Mouse (Mus musculus): ENCODE results near the gene Galnt13. TPM values are rescaled to one million over a fixed set of nuclear protein-coding genes. Genes with fewer than 3 reads are reported as not detected.

Galnt13 gene
- polyA plus RNA-seq, 2 experiments, result not detected

- Histone ChIP-seq H3K9me3 (ENCODE audit: control insufficient read depth, low read length) (no peaks in the 10 kb centered on the region), H3K27ac (no peak overlapping the region), H3K27me3 (ENCODE audit: control insufficient read depth, insufficient read depth, low read length) (no peaks in the 10 kb centered on the region), H3K4me1 (replicated peaks; ENCODE audit: control insufficient read depth in 2 of 2, insufficient read depth in 2 of 2, low read length in 1 of 2) (no peaks in the 10 kb centered on the region), H3K36me3 (replicated peaks; ENCODE audit: control insufficient read depth, insufficient read depth, low read depth) (no peaks in the 10 kb centered on the region), H3K4me2 (ENCODE audit: low read depth) (no peak overlapping the region), H3K4me3 (ENCODE audit: insufficient read depth in 1 of 2, low read depth in 2 of 2, low read length in 2 of 2) (no peak overlapping the region), H3K9ac (replicated peaks) (no peak overlapping the region)
- ATAC-seq (ENCODE audit: insufficient read depth), result no peak
- 77% methylated on average over 5 of the region's 5 CpGs for WGBS (ENCODE audit: insufficient replicate concordance)
- no peak for DNase-seq (ENCODE audit: low read depth in 3 of 3, low spot score in 3 of 3)
- TF ChIP-seq CTCF (IDR thresholded peaks at IDR 0.05; ENCODE audit: low read depth), result no peak
- TF ChIP-seq EP300 (IDR thresholded peaks at IDR 0.05; ENCODE audit: low read depth), result no peak
Measured at GRCm38 (mm10) chr2:55103521-55103920, 667.4 kb downstream of the Galnt13 start.

- Histone ChIP-seq H3K4me2 (ENCODE audit: low read depth) (no peak overlapping the region), H3K4me3 (ENCODE audit: insufficient read depth in 1 of 2, low read depth in 2 of 2, low read length in 2 of 2) (no peak overlapping the region), H3K27ac (no peak overlapping the region), H3K4me1 (replicated peaks; ENCODE audit: control insufficient read depth in 2 of 2, insufficient read depth in 2 of 2, low read length in 1 of 2) (no peaks in the 10 kb centered on the region), H3K27me3 (ENCODE audit: control insufficient read depth, insufficient read depth, low read length) (no peaks in the 10 kb centered on the region), H3K9ac (replicated peaks) (no peak overlapping the region), H3K9me3 (ENCODE audit: control insufficient read depth, low read length) (no peaks in the 10 kb centered on the region), H3K36me3 (replicated peaks; ENCODE audit: control insufficient read depth, insufficient read depth, low read depth) (no peaks in the 10 kb centered on the region)
- DNase-seq (ENCODE audit: low read depth in 3 of 3, low spot score in 3 of 3) (no peak), ATAC-seq (ENCODE audit: insufficient read depth) (no peak)
- 57% methylated on average over 3 of the region's 3 CpGs for WGBS (ENCODE audit: insufficient replicate concordance)
- TF ChIP-seq EP300 (IDR thresholded peaks at IDR 0.05; ENCODE audit: low read depth) (no peak), CTCF (IDR thresholded peaks at IDR 0.05; ENCODE audit: low read depth) (no peak)
Measured at GRCm38 (mm10) chr2:55107828-55108227, 671.7 kb downstream of the Galnt13 start.

- no peak overlapping the region for H3K4me2 ChIP-seq (ENCODE audit: low read depth)
- H3K4me1 ChIP-seq (replicated peaks; ENCODE audit: control insufficient read depth in 2 of 2, insufficient read depth in 2 of 2, low read length in 1 of 2), result no peaks in the 10 kb centered on the region
- no peak overlapping the region for H3K4me3 ChIP-seq (ENCODE audit: insufficient read depth in 1 of 2, low read depth in 2 of 2, low read length in 2 of 2)
- DNase-seq (ENCODE audit: low read depth in 3 of 3, low spot score in 3 of 3), result no peak
- no peak overlapping the region for H3K9ac ChIP-seq (replicated peaks)
- no peaks in the 10 kb centered on the region for H3K27me3 ChIP-seq (ENCODE audit: control insufficient read depth, insufficient read depth, low read length)
- TF ChIP-seq CTCF (IDR thresholded peaks at IDR 0.05; ENCODE audit: low read depth) (no peak), EP300 (IDR thresholded peaks at IDR 0.05; ENCODE audit: low read depth) (no peak)
- no peak overlapping the region for H3K27ac ChIP-seq
- no peaks in the 10 kb centered on the region for H3K36me3 ChIP-seq (replicated peaks; ENCODE audit: control insufficient read depth, insufficient read depth, low read depth)
- ATAC-seq (ENCODE audit: insufficient read depth), result no peak
- no peaks in the 10 kb centered on the region for H3K9me3 ChIP-seq (ENCODE audit: control insufficient read depth, low read length)
Measured at GRCm38 (mm10) chr2:55153089-55153488, 717.0 kb downstream of the Galnt13 start.

GRCm38 (mm10) chr2:55164781-55165180, 728.7 kb downstream of the Galnt13 start:
- no peak overlapping the region for H3K27ac ChIP-seq
- DNase-seq (ENCODE audit: low read depth in 3 of 3, low spot score in 3 of 3) (no peak), ATAC-seq (ENCODE audit: insufficient read depth) (no peak)
- TF ChIP-seq CTCF (IDR thresholded peaks at IDR 0.05; ENCODE audit: low read depth) (no peak), EP300 (IDR thresholded peaks at IDR 0.05; ENCODE audit: low read depth) (no peak)
- H3K4me3 ChIP-seq (ENCODE audit: insufficient read depth in 1 of 2, low read depth in 2 of 2, low read length in 2 of 2), result no peak overlapping the region
- H3K27me3 ChIP-seq (ENCODE audit: control insufficient read depth, insufficient read depth, low read length), result no peaks in the 10 kb centered on the region
- WGBS (ENCODE audit: insufficient replicate concordance), result 51% methylated on average over 3 of the region's 3 CpGs
- no peak overlapping the region for H3K9ac ChIP-seq (replicated peaks)
- H3K4me2 ChIP-seq (ENCODE audit: low read depth), result no peak overlapping the region
- no peaks in the 10 kb centered on the region for H3K4me1 ChIP-seq (replicated peaks; ENCODE audit: control insufficient read depth in 2 of 2, insufficient read depth in 2 of 2, low read length in 1 of 2)
- no peaks in the 10 kb centered on the region for H3K9me3 ChIP-seq (ENCODE audit: control insufficient read depth, low read length)
- H3K36me3 ChIP-seq (replicated peaks; ENCODE audit: control insufficient read depth, insufficient read depth, low read depth), result no peaks in the 10 kb centered on the region

Measured in liver, embryonic 14.5 days (tissue).